Mouse (Mus musculus) layer of hippocampus, adult 2 months (tissue): ENCODE data around the gene Lcor. TPM values are rescaled to one million over a fixed set of nuclear protein-coding genes. Genes with fewer than 3 reads are reported as not detected.

Experiments
- DNase-seq, 2 experiments: peaks; one replicate each; pipeline ENCODE4 v3.0.0; 2022; ENCODE audit warnings: low spot score in 2 of 2
- H3K27ac ChIP-seq: fragments of 200-600 bp; 2 replicates; pipeline ENCODE4 v1.8.1; 2022
- H3K4me3 ChIP-seq: fragments of 200-600 bp; 2 replicates; pipeline ENCODE4 v1.8.1; 2022; ENCODE audit warnings: mild to moderate bottlenecking
- CTCF ChIP-seq: fragments of 200-600 bp; conservative IDR thresholded peaks from 2 replicates; pipeline ENCODE4 v1.8.1; 2022; ENCODE audit warnings: antibody characterized with exemption, mild to moderate bottlenecking, moderate library complexity
- microRNA-seq, 2 experiments: library from miRNA; unstranded; fragments of <30 nt; microRNA quantifications; one replicate each; pipeline ENCODE4 v1.2.0; 2021
- total RNA-seq, 2 experiments: library from RNA; stranded (reverse); gene quantifications; 2 replicates each; pipeline ENCODE4 v1.2.3; 2021

Gene Lcor
- total RNA-seq, 2 experiments from 2014 or later: 17.1 to 20.9 TPM

DNA sequence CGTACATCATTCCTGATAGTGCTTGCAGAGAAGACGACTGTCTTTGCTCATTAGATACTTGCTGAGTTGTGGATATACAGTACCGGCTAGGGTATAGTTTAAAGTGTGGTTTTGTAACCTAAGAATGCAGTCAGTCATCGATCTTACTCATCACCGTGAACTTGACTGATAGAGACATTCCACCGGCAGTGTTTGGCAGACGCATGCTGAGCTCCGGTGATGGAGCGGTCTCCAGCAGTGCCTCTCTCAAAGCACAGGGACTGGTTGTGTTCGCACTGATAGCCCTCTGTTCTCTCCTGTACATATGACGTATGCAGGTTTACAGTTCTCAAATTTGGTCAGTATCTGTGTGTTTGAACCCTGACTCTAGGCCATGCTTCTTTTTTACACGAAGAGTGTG lies 109.4 kb downstream of the Lcor start:
- no peak for TF ChIP-seq CTCF
- no peak overlapping the region for H3K27ac ChIP-seq
- DNase-seq: no peak
- H3K4me3 ChIP-seq: no peak overlapping the region

DNA sequence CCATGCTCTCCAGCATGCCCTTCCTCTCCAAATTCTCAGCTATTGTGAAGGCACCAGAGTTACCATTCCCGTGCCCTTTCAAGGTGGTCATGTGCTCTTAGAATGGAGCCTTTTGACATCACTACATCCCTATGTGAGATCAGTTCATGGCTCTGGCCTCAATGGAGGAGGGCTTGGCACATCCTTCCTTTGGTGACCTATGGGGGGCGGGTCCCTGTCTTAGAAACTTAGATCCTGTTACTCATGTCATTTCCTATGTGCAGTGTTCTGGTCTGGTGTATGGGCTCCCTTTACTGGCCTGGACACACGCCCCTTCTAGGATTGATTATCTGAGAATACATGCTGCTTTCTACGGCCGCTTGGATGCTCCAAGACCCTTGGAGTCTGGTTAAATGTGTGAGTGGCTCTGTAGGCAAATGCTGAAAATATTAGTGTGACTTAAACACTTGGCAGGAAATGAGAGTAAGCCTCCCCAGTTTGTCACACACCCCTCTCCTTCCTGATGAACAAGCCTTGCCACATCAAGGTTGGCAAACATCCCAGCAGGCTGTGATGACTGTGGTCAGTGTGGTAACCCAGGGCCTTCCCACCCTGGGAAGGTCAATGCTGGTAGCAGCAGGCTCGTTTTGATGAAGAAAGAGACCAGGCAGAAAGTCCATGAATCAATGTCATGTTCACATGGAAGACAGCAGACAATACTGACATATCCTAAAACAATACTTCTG lies 114.9 kb downstream of the Lcor start:
- Histone ChIP-seq H3K27ac (peak overlapping the region; percentile 14; the same call in 1 of the 2 replicates), H3K4me3 (no peak overlapping the region)
- DNase-seq: no peak
- no peak for TF ChIP-seq CTCF

DNA sequence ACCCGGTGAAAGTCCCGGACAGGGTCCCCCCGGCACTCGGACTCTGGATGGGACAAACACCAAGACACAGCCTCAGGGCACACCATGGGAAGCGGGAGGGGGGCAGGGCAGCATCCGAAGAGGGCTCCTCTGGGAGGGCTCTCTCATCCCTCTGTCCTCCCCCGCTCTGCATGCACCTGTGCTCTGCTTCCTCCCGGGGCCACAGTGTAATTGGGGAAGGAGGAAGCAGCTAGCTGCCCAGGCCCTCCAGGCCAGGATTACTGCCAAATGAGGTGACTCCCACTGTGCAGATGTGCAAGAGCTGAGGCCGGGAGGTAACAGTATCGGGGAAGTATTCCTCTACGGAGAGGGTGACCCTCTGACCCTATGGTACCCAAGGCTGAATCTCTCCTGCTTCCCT lies 118.2 kb downstream of the Lcor start:
- no peak overlapping the region for H3K4me3 ChIP-seq
- no peak for DNase-seq
- no peak overlapping the region for H3K27ac ChIP-seq
- no peak for TF ChIP-seq CTCF

DNA sequence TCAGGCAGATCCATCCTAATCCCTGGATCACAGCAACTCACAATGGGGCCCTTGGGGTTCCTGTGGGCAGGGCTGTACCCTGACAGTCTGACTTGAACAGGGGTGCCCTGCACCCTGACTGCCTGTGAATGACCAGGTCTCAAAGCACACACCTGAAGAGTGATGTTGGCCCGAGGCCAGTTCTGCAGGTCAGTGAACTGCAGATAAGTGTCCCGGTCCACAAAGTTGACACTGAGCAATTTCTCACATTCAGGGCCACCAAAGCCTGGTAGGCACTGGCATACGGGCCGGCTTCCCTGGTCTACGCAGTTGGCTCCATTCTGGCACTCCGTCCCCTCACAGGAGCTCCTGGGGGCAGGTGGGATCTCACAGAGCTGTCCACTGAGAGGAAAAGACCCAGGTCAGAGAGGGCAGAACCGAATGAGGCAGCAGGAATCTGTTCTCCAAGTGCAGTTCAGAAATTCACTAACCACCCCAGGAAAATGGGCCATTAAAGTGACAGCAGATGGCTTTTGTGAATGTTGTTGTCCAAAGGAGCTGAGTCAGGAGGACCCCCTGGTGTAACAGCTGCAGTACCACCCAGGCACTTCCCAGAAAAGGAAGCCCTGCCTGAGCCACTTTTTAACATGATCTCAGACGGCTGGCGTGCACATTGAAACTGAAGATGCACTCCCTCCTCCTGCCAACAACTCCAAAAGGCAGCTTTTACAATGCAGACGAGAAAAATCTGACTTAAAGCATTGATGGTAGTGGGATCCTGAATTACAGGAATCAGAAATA lies 124.0 kb downstream of the Lcor start:
- no peak for TF ChIP-seq CTCF
- peak; percentile 43 to 63 for DNase-seq
- H3K27ac ChIP-seq: peak overlapping the region; percentile 23; the same call in 1 of the 2 replicates
- H3K4me3 ChIP-seq: no peak overlapping the region

DNA sequence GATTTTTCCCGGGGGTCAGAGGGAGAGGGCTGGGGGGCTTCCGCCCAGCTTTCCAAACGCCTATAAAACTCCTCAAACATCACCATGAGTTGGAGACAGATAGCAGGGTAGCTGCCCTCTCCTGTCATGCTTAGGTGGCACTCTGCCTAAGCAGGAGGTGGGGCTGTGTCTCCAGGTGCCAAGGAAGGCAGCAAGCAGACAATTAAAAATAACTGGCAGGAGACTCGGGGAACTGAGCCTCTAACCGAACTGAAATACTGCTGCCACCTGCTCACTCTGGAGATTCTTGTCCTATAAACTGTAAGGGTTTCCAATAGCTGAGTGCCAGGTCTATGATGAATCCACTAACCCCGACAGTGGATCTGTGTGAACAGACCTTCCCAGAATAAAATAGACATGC lies 129.2 kb downstream of the Lcor start:
- H3K4me3 ChIP-seq: no peak overlapping the region
- DNase-seq: no peak
- no peak for TF ChIP-seq CTCF
- no peak overlapping the region for H3K27ac ChIP-seq

Small RNA genes within 50 kb of the gene (microRNA-seq; reads per million reads assigned to microRNA genes)
- gene Mir8091: 0 reads per million in 2 experiments

Other genes starting within 250 kb of the Lcor start
- gene Tm9sf3, start 218.6 kb upstream of the Lcor start, total RNA-seq: 100 to 1,000 TPM; 114 to 118 TPM
- gene Pik3ap1, start 97.5 kb upstream of the Lcor start, total RNA-seq: 1 to 10 TPM; 2.0 to 2.1 TPM
- gene Gm340, start 99.7 kb downstream of the Lcor start, total RNA-seq: 10 to 100 TPM; 12.5 to 14.0 TPM